Mouse (Mus musculus): ENCODE results near the gene Baiap2l1. TPM values are rescaled to one million over a fixed set of nuclear protein-coding genes. Genes with fewer than 3 reads are reported as not detected.

Baiap2l1 gene
- 1.2 and 1.9 TPM in 2 replicates for polyA plus RNA-seq (2014; fragmentation: Nextera tagmentation; extraction: Ambion mirVana)

GRCm38 (mm10) chr5:144357881-144358591 is at the start of gene Baiap2l1:
Gene Baiap2l1, minus strand, starts transcription at chr5:144358112.
- H3K36me3 ChIP-seq (ENCODE audit: control insufficient read depth, insufficient read depth, low read length), result no peaks in the 10 kb centered on the region
- no peak within 1 kb of the TSS for H3K27ac ChIP-seq (ENCODE audit: low read depth, low read length)
- H3K9me3 ChIP-seq (ENCODE audit: control insufficient read depth, low read length), result no peaks in the 10 kb centered on the region
- under 1% methylated on average over 58 of the region's 60 CpGs for WGBS
- peak; percentile 93 for ATAC-seq (ENCODE audit: low read depth)
- H3K4me1 ChIP-seq (ENCODE audit: control insufficient read depth, insufficient read depth, low read length), result peaks cover 8% of the 10 kb centered on the region; the same call in 1 of the 2 replicates
- H3K4me2 ChIP-seq (ENCODE audit: low read depth, low read length), result peak within 1 kb of the TSS; percentile 91
- H3K9ac ChIP-seq (replicated peaks; ENCODE audit: low read depth, low read length), result peak within 1 kb of the TSS; percentile 17
- H3K27me3 ChIP-seq (ENCODE audit: control insufficient read depth, insufficient read depth, low read length), result peaks cover 23% of the 10 kb centered on the region
- H3K4me3 ChIP-seq (ENCODE audit: low read depth, low read length), result peak within 1 kb of the TSS; percentile 40

GRCm38 (mm10) chr5:144406256-144406655 is 48.3 kb upstream of the Baiap2l1 start:
- Histone ChIP-seq H3K27ac (ENCODE audit: low read depth, low read length) (no peak overlapping the region), H3K9me3 (ENCODE audit: control insufficient read depth, low read length) (no peaks in the 10 kb centered on the region), H3K4me3 (ENCODE audit: low read depth, low read length) (no peak overlapping the region), H3K4me2 (ENCODE audit: low read depth, low read length) (no peak overlapping the region), H3K4me1 (ENCODE audit: control insufficient read depth, insufficient read depth, low read length) (no peaks in the 10 kb centered on the region), H3K27me3 (ENCODE audit: control insufficient read depth, insufficient read depth, low read length) (no peaks in the 10 kb centered on the region), H3K9ac (replicated peaks; ENCODE audit: low read depth, low read length) (no peak overlapping the region), H3K36me3 (ENCODE audit: control insufficient read depth, insufficient read depth, low read length) (no peaks in the 10 kb centered on the region)
- WGBS, result 92% methylated on average over 11 of the region's 11 CpGs
- ATAC-seq (ENCODE audit: low read depth), result no peak

- Histone ChIP-seq H3K9ac (replicated peaks; ENCODE audit: low read depth, low read length) (no peak overlapping the region), H3K4me1 (ENCODE audit: control insufficient read depth, insufficient read depth, low read length) (no peaks in the 10 kb centered on the region), H3K27me3 (ENCODE audit: control insufficient read depth, insufficient read depth, low read length) (no peaks in the 10 kb centered on the region), H3K4me3 (ENCODE audit: low read depth, low read length) (no peak overlapping the region), H3K9me3 (ENCODE audit: control insufficient read depth, low read length) (no peaks in the 10 kb centered on the region), H3K36me3 (ENCODE audit: control insufficient read depth, insufficient read depth, low read length) (no peaks in the 10 kb centered on the region), H3K27ac (ENCODE audit: low read depth, low read length) (no peak overlapping the region), H3K4me2 (ENCODE audit: low read depth, low read length) (no peak overlapping the region)
- ATAC-seq (ENCODE audit: low read depth), result no peak
- WGBS, result 30% methylated on average over 5 of the region's 5 CpGs
These were observed 42.9 kb upstream of the Baiap2l1 start for GRCm38 (mm10) chr5:144400821-144401220.

- no peak for ATAC-seq (ENCODE audit: low read depth)
- Histone ChIP-seq H3K27me3 (ENCODE audit: control insufficient read depth, insufficient read depth, low read length) (no peaks in the 10 kb centered on the region), H3K9ac (replicated peaks; ENCODE audit: low read depth, low read length) (no peak overlapping the region), H3K4me3 (ENCODE audit: low read depth, low read length) (no peak overlapping the region), H3K4me1 (ENCODE audit: control insufficient read depth, insufficient read depth, low read length) (no peaks in the 10 kb centered on the region), H3K36me3 (ENCODE audit: control insufficient read depth, insufficient read depth, low read length) (no peaks in the 10 kb centered on the region), H3K27ac (ENCODE audit: low read depth, low read length) (no peak overlapping the region), H3K4me2 (ENCODE audit: low read depth, low read length) (no peak overlapping the region), H3K9me3 (ENCODE audit: control insufficient read depth, low read length) (no peaks in the 10 kb centered on the region)
- 14% methylated on average over 6 of the region's 9 CpGs for WGBS
These were observed 39.7 kb upstream of the Baiap2l1 start for GRCm38 (mm10) chr5:144397566-144397965.

GRCm38 (mm10) chr5:144394142-144394541 is 36.2 kb upstream of the Baiap2l1 start:
- Histone ChIP-seq H3K9ac (replicated peaks; ENCODE audit: low read depth, low read length) (no peak overlapping the region), H3K27ac (ENCODE audit: low read depth, low read length) (no peak overlapping the region), H3K4me3 (ENCODE audit: low read depth, low read length) (no peak overlapping the region), H3K9me3 (ENCODE audit: control insufficient read depth, low read length) (no peaks in the 10 kb centered on the region), H3K27me3 (ENCODE audit: control insufficient read depth, insufficient read depth, low read length) (no peaks in the 10 kb centered on the region), H3K36me3 (ENCODE audit: control insufficient read depth, insufficient read depth, low read length) (no peaks in the 10 kb centered on the region), H3K4me1 (ENCODE audit: control insufficient read depth, insufficient read depth, low read length) (no peaks in the 10 kb centered on the region), H3K4me2 (ENCODE audit: low read depth, low read length) (no peak overlapping the region)
- 89% methylated on average over 2 of the region's 2 CpGs for WGBS
- ATAC-seq (ENCODE audit: low read depth), result no peak

GRCm38 (mm10) chr5:144387851-144388250 is 29.9 kb upstream of the Baiap2l1 start:
- Histone ChIP-seq H3K27ac (ENCODE audit: low read depth, low read length) (no peak overlapping the region), H3K4me1 (ENCODE audit: control insufficient read depth, insufficient read depth, low read length) (no peaks in the 10 kb centered on the region), H3K9me3 (ENCODE audit: control insufficient read depth, low read length) (no peaks in the 10 kb centered on the region), H3K27me3 (ENCODE audit: control insufficient read depth, insufficient read depth, low read length) (no peaks in the 10 kb centered on the region), H3K4me2 (ENCODE audit: low read depth, low read length) (no peak overlapping the region), H3K36me3 (ENCODE audit: control insufficient read depth, insufficient read depth, low read length) (no peaks in the 10 kb centered on the region), H3K4me3 (ENCODE audit: low read depth, low read length) (no peak overlapping the region), H3K9ac (replicated peaks; ENCODE audit: low read depth, low read length) (no peak overlapping the region)
- 8% methylated on average over 6 of the region's 6 CpGs for WGBS
- ATAC-seq (ENCODE audit: low read depth), result peak; percentile 58; the same call in 1 of the 2 replicates

- Histone ChIP-seq H3K27ac (ENCODE audit: low read depth, low read length) (no peak overlapping the region), H3K4me1 (ENCODE audit: control insufficient read depth, insufficient read depth, low read length) (no peaks in the 10 kb centered on the region), H3K9ac (replicated peaks; ENCODE audit: low read depth, low read length) (no peak overlapping the region), H3K36me3 (ENCODE audit: control insufficient read depth, insufficient read depth, low read length) (no peaks in the 10 kb centered on the region), H3K9me3 (ENCODE audit: control insufficient read depth, low read length) (no peaks in the 10 kb centered on the region), H3K4me2 (ENCODE audit: low read depth, low read length) (no peak overlapping the region), H3K4me3 (ENCODE audit: low read depth, low read length) (no peak overlapping the region), H3K27me3 (ENCODE audit: control insufficient read depth, insufficient read depth, low read length) (no peaks in the 10 kb centered on the region)
- 82% methylated on average over 3 of the region's 3 CpGs for WGBS
- no peak for ATAC-seq (ENCODE audit: low read depth)
These were observed 26.0 kb upstream of the Baiap2l1 start for GRCm38 (mm10) chr5:144383936-144384335.

- no peak overlapping the region for H3K9ac ChIP-seq (replicated peaks; ENCODE audit: low read depth, low read length)
- no peaks in the 10 kb centered on the region for H3K9me3 ChIP-seq (ENCODE audit: control insufficient read depth, low read length)
- no peak overlapping the region for H3K4me3 ChIP-seq (ENCODE audit: low read depth, low read length)
- H3K27me3 ChIP-seq (ENCODE audit: control insufficient read depth, insufficient read depth, low read length), result no peaks in the 10 kb centered on the region
- no peaks in the 10 kb centered on the region for H3K36me3 ChIP-seq (ENCODE audit: control insufficient read depth, insufficient read depth, low read length)
- H3K4me1 ChIP-seq (ENCODE audit: control insufficient read depth, insufficient read depth, low read length), result no peaks in the 10 kb centered on the region
- ATAC-seq (ENCODE audit: low read depth), result no peak
- 85% methylated on average over 3 of the region's 3 CpGs for WGBS
- no peak overlapping the region for H3K4me2 ChIP-seq (ENCODE audit: low read depth, low read length)
- no peak overlapping the region for H3K27ac ChIP-seq (ENCODE audit: low read depth, low read length)
These were observed 23.9 kb upstream of the Baiap2l1 start for GRCm38 (mm10) chr5:144381782-144382181.

GRCm38 (mm10) chr5:144380689-144381088 is 22.8 kb upstream of the Baiap2l1 start:
- H3K4me3 ChIP-seq (ENCODE audit: low read depth, low read length), result no peak overlapping the region
- no peak overlapping the region for H3K4me2 ChIP-seq (ENCODE audit: low read depth, low read length)
- H3K27me3 ChIP-seq (ENCODE audit: control insufficient read depth, insufficient read depth, low read length), result no peaks in the 10 kb centered on the region
- no peak for ATAC-seq (ENCODE audit: low read depth)
- no peaks in the 10 kb centered on the region for H3K36me3 ChIP-seq (ENCODE audit: control insufficient read depth, insufficient read depth, low read length)
- WGBS, result 92% methylated on average over 7 of the region's 7 CpGs
- no peak overlapping the region for H3K9ac ChIP-seq (replicated peaks; ENCODE audit: low read depth, low read length)
- H3K9me3 ChIP-seq (ENCODE audit: control insufficient read depth, low read length), result no peaks in the 10 kb centered on the region
- no peak overlapping the region for H3K27ac ChIP-seq (ENCODE audit: low read depth, low read length)
- no peaks in the 10 kb centered on the region for H3K4me1 ChIP-seq (ENCODE audit: control insufficient read depth, insufficient read depth, low read length)

All from neural tube, embryonic 14.5 days (tissue).